Mouse (Mus musculus): ENCODE measurements around the gene Gm9903. TPM values are rescaled to one million over a fixed set of nuclear protein-coding genes. Genes with fewer than 3 reads are reported as not detected.

The Gm9903 gene
- polyA plus RNA-seq (2014; fragmentation: Nextera tagmentation; extraction: Ambion mirVana), result 0.22 and 0.27 TPM in 2 replicates

DNA sequence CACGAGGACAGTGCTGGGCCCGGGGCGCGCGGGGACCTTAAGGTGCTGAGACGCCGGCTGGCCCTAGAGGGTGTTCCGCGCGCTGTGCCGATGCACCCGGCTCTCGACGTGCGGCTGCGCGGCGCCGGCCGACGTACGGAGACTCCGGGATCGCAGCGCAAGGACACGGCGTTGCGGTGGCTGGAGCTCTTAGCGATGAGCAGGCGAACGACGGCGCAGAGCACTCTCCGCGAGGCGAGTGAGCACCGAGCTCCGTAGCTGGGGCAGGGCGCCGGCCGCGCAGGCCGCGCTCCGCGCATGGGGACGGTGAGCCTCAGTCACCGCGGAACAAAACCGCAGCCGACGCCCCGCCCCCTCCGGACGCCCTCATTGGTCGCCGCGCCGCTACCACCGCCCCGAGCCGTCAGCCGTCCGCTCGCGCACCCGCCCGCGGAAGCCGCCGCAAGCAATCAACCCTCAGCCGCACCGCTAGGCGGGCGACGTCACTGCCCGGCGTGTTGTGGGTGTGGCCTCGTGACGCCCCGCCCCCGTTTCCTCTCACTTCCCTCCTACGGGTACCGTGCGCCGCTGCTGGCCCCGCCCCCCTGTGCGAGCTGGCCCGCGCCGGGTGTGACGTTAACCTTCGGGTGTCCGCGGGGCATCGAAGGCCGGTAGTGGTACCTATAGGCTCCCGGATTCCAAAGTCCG lies at the start of gene Gm9903, which contains the start of gene Fam53a:
TSS of gene Gm9903 (plus strand) at position 625 of the 687 bp plus-strand sequence.
TSS of gene Fam53a (minus strand) at position 335 of the 687 bp plus-strand sequence.
- no peaks in the 10 kb centered on the region for H3K9me3 ChIP-seq (ENCODE audit: control insufficient read depth, low read length)
- under 1% methylated on average over 98 of the region's 99 CpGs for WGBS
- peak within 1 kb of the TSS; percentile 85 for H3K4me2 ChIP-seq
- H3K4me1 ChIP-seq (replicated peaks; ENCODE audit: control insufficient read depth, insufficient read depth, low read length), result peaks cover 18% of the 10 kb centered on the region
- H3K36me3 ChIP-seq (ENCODE audit: control insufficient read depth, insufficient read depth, low read length), result no peaks in the 10 kb centered on the region
- H3K27me3 ChIP-seq (replicated peaks; ENCODE audit: control insufficient read depth, insufficient read depth, low read length), result no peaks in the 10 kb centered on the region
- ATAC-seq (replicated peaks; ENCODE audit: low FRiP score) (peak; percentile 92), DNase-seq (ENCODE audit: low spot score) (peak; percentile 100)
- H3K9ac ChIP-seq (ENCODE audit: low read depth, low read length), result peak within 1 kb of the TSS; percentile 91
- peak within 1 kb of the TSS; percentile 92 for H3K4me3 ChIP-seq (ENCODE audit: low read depth, low read length)
- H3K27ac ChIP-seq (ENCODE audit: low read depth, low read length), result peak within 1 kb of the TSS; percentile 93

DNA sequence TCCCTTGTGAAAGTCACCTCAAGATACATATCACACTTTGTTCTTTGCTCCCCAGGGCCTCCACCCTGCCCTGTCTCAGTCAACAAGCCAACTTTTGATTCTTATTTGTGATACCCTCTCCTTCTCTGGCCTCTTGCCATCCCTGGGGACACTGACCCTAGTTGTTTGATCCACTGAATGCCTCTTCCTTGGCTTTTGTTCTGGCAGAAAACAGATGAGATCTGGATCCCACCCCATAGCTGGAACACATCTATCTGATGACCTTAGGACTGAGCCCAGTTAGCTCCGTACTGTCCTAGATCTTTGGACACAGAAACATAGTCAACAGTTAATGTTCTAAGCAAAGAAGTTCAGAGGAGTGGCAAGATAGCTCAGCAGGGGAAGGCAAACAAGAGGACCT lies 49.4 kb upstream of the Gm9903 start:
- no peak overlapping the region for H3K27ac ChIP-seq (ENCODE audit: low read depth, low read length)
- H3K9ac ChIP-seq (ENCODE audit: low read depth, low read length), result no peak overlapping the region
- WGBS, result 65% methylated on average over 1 of the region's 1 CpGs
- no peaks in the 10 kb centered on the region for H3K9me3 ChIP-seq (ENCODE audit: control insufficient read depth, low read length)
- no peak overlapping the region for H3K4me2 ChIP-seq
- no peak for ATAC-seq (replicated peaks; ENCODE audit: low FRiP score)
- H3K4me1 ChIP-seq (replicated peaks; ENCODE audit: control insufficient read depth, insufficient read depth, low read length), result no peaks in the 10 kb centered on the region
- no peaks in the 10 kb centered on the region for H3K27me3 ChIP-seq (replicated peaks; ENCODE audit: control insufficient read depth, insufficient read depth, low read length)
- no peaks in the 10 kb centered on the region for H3K36me3 ChIP-seq (ENCODE audit: control insufficient read depth, insufficient read depth, low read length)
- H3K4me3 ChIP-seq (ENCODE audit: low read depth, low read length), result no peak overlapping the region
- no peak for DNase-seq (ENCODE audit: low spot score)

DNA sequence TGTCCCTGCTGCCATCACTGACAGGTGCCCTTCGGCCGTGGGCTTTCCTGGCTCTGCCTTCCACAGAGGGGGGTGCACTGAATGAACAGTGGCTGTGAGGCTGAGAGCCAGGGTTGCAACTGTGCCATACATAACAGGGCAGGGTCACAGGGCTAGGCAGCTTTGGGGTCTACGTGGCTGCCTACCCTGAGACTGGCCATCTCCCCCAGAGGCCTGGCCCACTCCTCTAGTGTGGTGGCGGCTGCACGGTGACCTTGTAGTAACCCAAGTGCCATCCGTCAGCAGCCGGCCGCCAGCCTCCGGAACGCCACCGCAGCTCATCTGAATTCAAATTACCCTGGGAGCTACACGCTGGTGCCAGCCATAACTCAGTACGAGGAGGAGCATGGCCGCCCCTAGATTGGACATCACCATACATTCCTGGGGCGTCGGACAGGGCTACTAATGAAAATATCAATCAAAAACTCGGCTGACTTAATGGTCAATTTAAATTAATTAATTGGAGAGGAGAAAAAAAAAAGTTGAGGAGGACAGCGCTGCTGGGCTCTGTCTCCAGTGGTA lies 42.1 kb upstream of the Gm9903 start:
- WGBS, result 80% methylated on average over 18 of the region's 18 CpGs
- H3K4me3 ChIP-seq (ENCODE audit: low read depth, low read length), result no peak overlapping the region
- no peaks in the 10 kb centered on the region for H3K36me3 ChIP-seq (ENCODE audit: control insufficient read depth, insufficient read depth, low read length)
- H3K4me1 ChIP-seq (replicated peaks; ENCODE audit: control insufficient read depth, insufficient read depth, low read length), result no peaks in the 10 kb centered on the region
- no peaks in the 10 kb centered on the region for H3K9me3 ChIP-seq (ENCODE audit: control insufficient read depth, low read length)
- ATAC-seq (replicated peaks; ENCODE audit: low FRiP score) (no peak), DNase-seq (ENCODE audit: low spot score) (no peak)
- no peak overlapping the region for H3K27ac ChIP-seq (ENCODE audit: low read depth, low read length)
- H3K27me3 ChIP-seq (replicated peaks; ENCODE audit: control insufficient read depth, insufficient read depth, low read length), result no peaks in the 10 kb centered on the region
- no peak overlapping the region for H3K9ac ChIP-seq (ENCODE audit: low read depth, low read length)
- H3K4me2 ChIP-seq, result no peak overlapping the region

DNA sequence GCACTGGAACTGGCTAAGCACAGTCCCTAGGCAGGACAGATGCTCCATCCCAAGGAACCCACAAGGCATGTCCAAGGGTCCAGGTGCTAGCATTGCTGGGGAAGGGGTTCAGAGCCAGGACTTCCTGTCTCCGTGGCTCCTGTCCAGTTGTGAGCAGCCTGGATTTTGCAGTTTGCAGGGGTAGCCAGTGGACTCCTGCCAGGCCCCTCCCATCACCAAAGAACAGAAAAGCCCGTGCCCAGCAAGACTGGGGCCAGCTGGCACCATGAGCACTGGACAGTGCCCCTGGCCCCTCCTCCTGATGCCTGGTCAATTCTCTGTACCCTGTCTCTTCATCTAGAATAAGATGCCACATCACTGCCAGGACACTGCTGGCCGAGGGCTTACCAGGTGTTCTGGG lies 41.7 kb upstream of the Gm9903 start:
- no peak overlapping the region for H3K9ac ChIP-seq (ENCODE audit: low read depth, low read length)
- no peak overlapping the region for H3K27ac ChIP-seq (ENCODE audit: low read depth, low read length)
- H3K4me1 ChIP-seq (replicated peaks; ENCODE audit: control insufficient read depth, insufficient read depth, low read length), result no peaks in the 10 kb centered on the region
- no peak overlapping the region for H3K4me2 ChIP-seq
- no peaks in the 10 kb centered on the region for H3K27me3 ChIP-seq (replicated peaks; ENCODE audit: control insufficient read depth, insufficient read depth, low read length)
- no peaks in the 10 kb centered on the region for H3K9me3 ChIP-seq (ENCODE audit: control insufficient read depth, low read length)
- 64% methylated on average over 3 of the region's 3 CpGs for WGBS
- DNase-seq (ENCODE audit: low spot score), result no peak
- no peaks in the 10 kb centered on the region for H3K36me3 ChIP-seq (ENCODE audit: control insufficient read depth, insufficient read depth, low read length)
- no peak for ATAC-seq (replicated peaks; ENCODE audit: low FRiP score)
- no peak overlapping the region for H3K4me3 ChIP-seq (ENCODE audit: low read depth, low read length)

DNA sequence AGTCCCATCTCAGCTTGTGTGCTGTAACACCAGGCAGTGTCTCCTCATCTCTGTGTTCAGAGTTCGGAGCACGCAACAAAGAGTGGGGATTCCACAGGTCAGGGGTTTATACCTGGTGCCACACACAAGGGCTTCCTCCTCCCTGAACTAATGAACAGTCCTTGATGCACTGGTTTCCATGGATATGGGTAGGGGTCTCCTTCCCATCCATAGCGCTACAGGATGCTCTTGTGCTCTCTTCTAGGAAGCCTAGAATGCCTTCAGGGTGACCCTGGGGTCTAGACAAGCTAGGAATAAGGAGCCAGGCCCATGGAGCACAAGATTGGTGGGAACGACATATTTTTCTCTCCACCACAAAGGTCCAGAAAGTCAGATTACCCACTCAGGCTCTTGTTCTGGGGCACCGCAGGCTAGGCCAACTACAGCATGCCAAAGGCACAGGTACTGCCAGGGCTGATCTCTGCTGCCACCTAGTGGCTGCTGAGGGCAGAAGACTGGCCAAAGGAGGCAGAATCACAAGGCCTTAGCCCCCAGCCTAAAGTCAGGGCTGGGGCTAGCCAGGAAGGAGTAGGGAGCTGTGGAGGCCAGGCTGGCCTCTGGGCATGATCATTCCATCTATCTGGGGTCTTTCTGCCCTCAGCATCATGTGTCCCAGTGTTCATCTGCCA lies 40.4 kb upstream of the Gm9903 start:
- Histone ChIP-seq H3K27me3 (replicated peaks; ENCODE audit: control insufficient read depth, insufficient read depth, low read length) (no peaks in the 10 kb centered on the region), H3K4me3 (ENCODE audit: low read depth, low read length) (no peak overlapping the region), H3K4me1 (replicated peaks; ENCODE audit: control insufficient read depth, insufficient read depth, low read length) (no peaks in the 10 kb centered on the region), H3K27ac (ENCODE audit: low read depth, low read length) (no peak overlapping the region), H3K9me3 (ENCODE audit: control insufficient read depth, low read length) (no peaks in the 10 kb centered on the region), H3K4me2 (no peak overlapping the region), H3K36me3 (ENCODE audit: control insufficient read depth, insufficient read depth, low read length) (no peaks in the 10 kb centered on the region), H3K9ac (ENCODE audit: low read depth, low read length) (no peak overlapping the region)
- ATAC-seq (replicated peaks; ENCODE audit: low FRiP score), result no peak
- WGBS, result 66% methylated on average over 5 of the region's 5 CpGs
- DNase-seq (ENCODE audit: low spot score), result peak; percentile 49

DNA sequence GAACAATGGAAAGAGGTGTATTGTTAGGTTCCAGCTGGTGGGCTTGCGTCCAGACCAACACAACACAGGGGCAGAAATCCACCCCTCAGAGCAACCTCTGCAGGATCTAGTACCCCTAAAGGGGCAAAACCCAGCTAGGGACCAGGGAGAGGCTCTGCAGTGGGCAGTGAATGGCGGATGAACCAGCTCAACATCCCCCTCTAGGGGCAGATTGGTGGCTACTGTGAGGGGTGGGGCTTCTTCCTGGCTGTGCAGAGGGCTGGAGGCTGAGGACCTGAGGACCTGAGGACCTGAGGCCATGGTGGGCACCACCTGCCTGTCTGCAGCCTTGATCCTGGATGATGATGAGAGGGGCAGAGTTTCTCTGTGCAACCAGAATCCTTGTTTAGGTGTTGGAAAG lies 36.1 kb upstream of the Gm9903 start:
- WGBS, result 38% methylated on average over 2 of the region's 2 CpGs
- H3K4me2 ChIP-seq, result no peak overlapping the region
- DNase-seq (ENCODE audit: low spot score) (no peak), ATAC-seq (replicated peaks; ENCODE audit: low FRiP score) (no peak)
- H3K9ac ChIP-seq (ENCODE audit: low read depth, low read length), result no peak overlapping the region
- peaks cover 2% of the 10 kb centered on the region; the same call in 1 of the 2 replicates for H3K36me3 ChIP-seq (ENCODE audit: control insufficient read depth, insufficient read depth, low read length)
- no peak overlapping the region for H3K4me3 ChIP-seq (ENCODE audit: low read depth, low read length)
- no peaks in the 10 kb centered on the region for H3K9me3 ChIP-seq (ENCODE audit: control insufficient read depth, low read length)
- no peaks in the 10 kb centered on the region for H3K27me3 ChIP-seq (replicated peaks; ENCODE audit: control insufficient read depth, insufficient read depth, low read length)
- H3K4me1 ChIP-seq (replicated peaks; ENCODE audit: control insufficient read depth, insufficient read depth, low read length), result no peaks in the 10 kb centered on the region
- H3K27ac ChIP-seq (ENCODE audit: low read depth, low read length), result no peak overlapping the region

DNA sequence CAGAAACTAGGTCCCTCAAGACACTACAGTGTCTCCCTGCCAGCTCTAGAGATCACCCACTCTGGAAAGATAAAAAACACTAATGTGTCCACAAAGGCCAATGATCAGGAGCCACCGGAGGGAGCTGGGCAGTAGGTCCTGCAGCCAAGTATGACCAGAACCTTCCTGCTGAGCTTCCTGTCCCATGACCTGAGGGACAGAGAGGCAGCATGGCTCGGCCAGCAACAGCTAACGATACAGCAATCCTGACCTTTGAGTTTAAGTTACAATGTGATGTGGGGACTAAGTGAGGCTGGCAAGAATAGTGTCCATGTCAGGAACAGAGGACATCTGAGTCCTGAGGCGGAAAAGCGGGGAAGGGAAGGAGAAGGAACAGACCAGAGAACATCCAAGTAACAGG lies 24.4 kb upstream of the Gm9903 start:
- no peak overlapping the region for H3K4me3 ChIP-seq (ENCODE audit: low read depth, low read length)
- H3K4me2 ChIP-seq, result no peak overlapping the region
- H3K9ac ChIP-seq (ENCODE audit: low read depth, low read length), result no peak overlapping the region
- no peak for DNase-seq (ENCODE audit: low spot score)
- H3K9me3 ChIP-seq (ENCODE audit: control insufficient read depth, low read length), result no peaks in the 10 kb centered on the region
- peaks cover 23% of the 10 kb centered on the region for H3K36me3 ChIP-seq (ENCODE audit: control insufficient read depth, insufficient read depth, low read length)
- no peak for ATAC-seq (replicated peaks; ENCODE audit: low FRiP score)
- no peaks in the 10 kb centered on the region for H3K27me3 ChIP-seq (replicated peaks; ENCODE audit: control insufficient read depth, insufficient read depth, low read length)
- H3K27ac ChIP-seq (ENCODE audit: low read depth, low read length), result no peak overlapping the region
- WGBS, result 81% methylated on average over 5 of the region's 5 CpGs
- no peaks in the 10 kb centered on the region for H3K4me1 ChIP-seq (replicated peaks; ENCODE audit: control insufficient read depth, insufficient read depth, low read length)

DNA sequence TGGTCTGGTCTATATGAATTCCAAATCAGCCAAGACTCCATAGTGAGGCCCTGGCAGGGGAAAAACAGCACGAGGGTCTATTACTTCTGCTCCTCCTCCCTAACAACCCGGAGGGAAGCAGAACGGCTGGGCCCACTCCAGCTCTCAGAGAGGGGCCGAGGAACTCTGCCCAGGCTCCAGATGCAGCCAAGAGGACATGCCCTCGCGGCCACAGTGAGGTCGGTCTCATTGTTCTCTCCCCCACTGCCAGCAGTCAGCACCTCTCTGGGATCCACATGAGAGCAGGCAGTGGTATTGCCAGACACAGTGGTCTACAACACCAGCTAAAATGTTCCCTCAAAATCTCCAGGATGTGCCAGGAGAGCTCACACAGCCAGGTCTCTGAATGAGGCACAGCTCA lies 23.1 kb upstream of the Gm9903 start:
- WGBS, result 78% methylated on average over 7 of the region's 7 CpGs
- Histone ChIP-seq H3K4me3 (ENCODE audit: low read depth, low read length) (no peak overlapping the region), H3K4me2 (no peak overlapping the region), H3K9me3 (ENCODE audit: control insufficient read depth, low read length) (no peaks in the 10 kb centered on the region), H3K27me3 (replicated peaks; ENCODE audit: control insufficient read depth, insufficient read depth, low read length) (no peaks in the 10 kb centered on the region), H3K4me1 (replicated peaks; ENCODE audit: control insufficient read depth, insufficient read depth, low read length) (no peaks in the 10 kb centered on the region), H3K9ac (ENCODE audit: low read depth, low read length) (no peak overlapping the region), H3K27ac (ENCODE audit: low read depth, low read length) (no peak overlapping the region), H3K36me3 (ENCODE audit: control insufficient read depth, insufficient read depth, low read length) (peaks cover 20% of the 10 kb centered on the region)
- no peak for DNase-seq (ENCODE audit: low spot score)
- no peak for ATAC-seq (replicated peaks; ENCODE audit: low FRiP score)
